Mouse (Mus musculus) small intestine, adult 2 months (tissue): ENCODE measurements at regions not wholly inside any gene's neighbourhood (a gene's known extent, or its start where the extent isn't known, plus 50 kb on each side); places are given as distances from the start of the nearest gene placed in this dataset.
A peak's percentile ranks its signal among the peaks of the same experiment; 100 is the strongest.

Experiments
- H3K27ac ChIP-seq: fragments of 200-500 bp; 2 replicates; pipeline ENCODE4 v1.5.1; 2012; ENCODE audit warnings: low read depth, low read length, control low read depth, inconsistent platforms; ENCODE audit not compliant: insufficient read depth
- H3K27me3 ChIP-seq: fragments of 200-500 bp; 2 replicates; pipeline ENCODE4 v1.6.1; 2012; ENCODE audit warnings: mild to moderate bottlenecking, moderate library complexity, low read length, inconsistent platforms; ENCODE audit not compliant: control insufficient read depth, insufficient read depth
- H3K36me3 ChIP-seq: fragments of 200-500 bp; 2 replicates; pipeline ENCODE4 v1.6.1; 2012; ENCODE audit warnings: mild to moderate bottlenecking, low read length, control low read depth, inconsistent platforms; ENCODE audit not compliant: control insufficient read depth, insufficient read depth
- H3K4me1 ChIP-seq: fragments of 200-500 bp; 2 replicates; pipeline ENCODE4 v1.6.1; 2012; ENCODE audit warnings: low read length, inconsistent platforms, mixed read lengths; ENCODE audit not compliant: control insufficient read depth, insufficient read depth, insufficient read length
- H3K4me3 ChIP-seq: fragments of 200-500 bp; 2 replicates; pipeline ENCODE4 v1.5.1; 2012; ENCODE audit warnings: low read depth, mild to moderate bottlenecking, control low read depth, inconsistent platforms, low read length, moderate library complexity
- CTCF ChIP-seq: fragments of 200-500 bp; IDR thresholded peaks from 2 replicates; pipeline ENCODE4 v1.5.1; 2012; ENCODE audit warnings: low read depth, mild to moderate bottlenecking, control low read depth, inconsistent platforms, low read length, moderate library complexity, mixed read lengths; ENCODE audit not compliant: insufficient replicate concordance, insufficient read length; ENCODE audit errors: extremely low read depth
- POLR2A ChIP-seq: fragments of 200-500 bp; IDR thresholded peaks from 2 replicates; pipeline ENCODE4 v1.6.1; 2012; ENCODE audit warnings: low read depth, mild to moderate bottlenecking, control low read depth, inconsistent platforms, low read length, moderate library complexity
- WGBS: fragments of 180-500 bp; shearing (Covaris S2); methylation state at CpG from one replicate; pipeline ENCODE4 v1.1.7; 2018; 5-methylcytosine and 5-hydroxymethylcytosine counted together

DNA sequence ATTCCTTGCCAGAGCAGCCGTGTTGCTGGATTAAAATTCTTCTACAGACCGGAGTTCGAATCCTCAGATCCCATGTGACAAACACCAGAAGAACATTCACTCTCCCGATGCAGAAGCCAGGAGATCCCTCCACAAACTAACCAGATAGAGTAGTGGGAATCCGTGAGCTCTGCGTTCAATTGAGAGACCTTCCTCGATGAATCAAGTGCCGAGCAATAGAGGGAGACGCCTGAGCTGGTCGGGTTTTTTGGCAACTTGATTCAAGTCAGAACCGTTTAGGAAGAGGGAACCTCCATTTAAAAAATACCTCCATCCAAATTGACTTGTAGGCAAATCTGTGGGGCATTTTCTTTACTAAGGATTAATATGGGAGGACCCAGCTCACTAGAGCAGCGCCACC is 81.9 kb upstream of the Rpl38 start:
- Histone ChIP-seq H3K36me3 (no peaks in the 10 kb centered on the region), H3K4me3 (no peak overlapping the region), H3K27ac (no peak overlapping the region), H3K27me3 (no peaks in the 10 kb centered on the region), H3K4me1 (no peaks in the 10 kb centered on the region)
- TF ChIP-seq POLR2A (no peak), CTCF (no peak)
- 86% methylated on average over 12 of the region's 12 CpGs for WGBS

DNA sequence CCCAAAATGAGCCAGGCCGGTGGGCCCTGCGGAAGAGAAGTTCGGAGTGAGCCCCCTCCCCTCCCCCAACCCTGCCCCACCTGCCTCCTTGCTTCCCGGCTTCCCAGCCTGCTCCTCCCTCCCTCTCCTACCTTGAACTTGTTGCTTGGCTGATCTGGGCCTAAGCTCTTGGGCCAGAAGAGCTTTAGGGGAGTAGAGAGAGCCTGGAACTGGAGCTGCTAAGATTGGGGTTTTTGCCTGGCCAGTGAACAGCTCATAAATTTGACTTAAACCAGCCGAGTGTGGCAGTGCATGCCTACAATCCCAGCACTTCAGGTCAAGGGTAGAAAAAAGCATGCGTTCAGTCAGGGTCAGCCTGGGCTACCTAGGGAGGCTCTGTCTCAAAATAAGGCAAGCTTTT is 83.5 kb upstream of the Rpl38 start:
- Histone ChIP-seq H3K27me3 (no peaks in the 10 kb centered on the region), H3K36me3 (no peaks in the 10 kb centered on the region), H3K4me1 (no peaks in the 10 kb centered on the region), H3K27ac (no peak overlapping the region), H3K4me3 (no peak overlapping the region)
- TF ChIP-seq CTCF (no peak), POLR2A (no peak)
- 60% methylated on average over 6 of the region's 6 CpGs for WGBS

DNA sequence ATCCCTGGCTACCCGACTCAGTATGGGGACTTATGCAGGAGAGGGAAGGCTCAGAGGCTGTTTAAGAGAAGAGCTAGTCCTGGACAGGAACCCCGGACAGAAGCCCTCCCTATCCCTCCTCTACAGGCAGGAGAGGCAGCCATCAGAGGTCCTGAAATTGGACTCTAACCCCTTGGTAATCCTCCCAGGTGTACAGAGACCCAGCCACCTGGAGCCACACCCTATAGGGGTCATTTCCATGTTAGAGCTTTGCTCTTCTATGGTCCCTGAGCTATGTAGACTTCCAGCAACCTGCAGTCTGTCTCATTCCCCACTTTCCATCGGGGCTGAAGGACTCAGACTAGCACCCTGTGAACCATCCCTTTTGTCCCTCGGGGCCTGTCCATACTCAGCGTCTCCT is 84.2 kb upstream of the Rpl38 start:
- Histone ChIP-seq H3K4me1 (no peaks in the 10 kb centered on the region), H3K27me3 (no peaks in the 10 kb centered on the region), H3K4me3 (no peak overlapping the region), H3K36me3 (no peaks in the 10 kb centered on the region), H3K27ac (no peak overlapping the region)
- WGBS, result 50% methylated on average over 5 of the region's 5 CpGs
- TF ChIP-seq POLR2A (no peak), CTCF (no peak)

DNA sequence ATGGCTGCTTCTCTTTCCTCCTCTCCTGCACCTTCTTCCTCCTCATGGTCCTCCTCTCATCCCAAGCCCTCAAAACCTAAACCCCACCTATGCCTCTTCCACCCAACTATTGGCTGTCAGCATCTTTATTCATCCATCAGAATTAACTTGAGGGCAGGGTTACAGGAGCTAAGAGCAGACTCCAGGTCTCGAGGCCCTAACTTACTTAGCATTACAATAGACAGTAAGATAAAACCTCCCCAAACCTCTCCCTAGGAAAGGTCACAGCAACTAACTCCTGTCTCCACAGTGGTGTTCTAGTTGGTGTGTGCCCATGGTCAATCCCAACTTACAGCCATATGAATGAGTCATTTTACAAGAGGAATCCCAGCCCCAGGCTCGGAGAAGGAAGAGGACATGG is 88.3 kb upstream of the Rpl38 start:
- TF ChIP-seq POLR2A (no peak), CTCF (no peak)
- H3K36me3 ChIP-seq, result no peaks in the 10 kb centered on the region
- H3K4me1 ChIP-seq, result no peaks in the 10 kb centered on the region
- H3K4me3 ChIP-seq, result no peak overlapping the region
- 72% methylated on average over 2 of the region's 2 CpGs for WGBS
- no peaks in the 10 kb centered on the region for H3K27me3 ChIP-seq
- H3K27ac ChIP-seq, result no peak overlapping the region

DNA sequence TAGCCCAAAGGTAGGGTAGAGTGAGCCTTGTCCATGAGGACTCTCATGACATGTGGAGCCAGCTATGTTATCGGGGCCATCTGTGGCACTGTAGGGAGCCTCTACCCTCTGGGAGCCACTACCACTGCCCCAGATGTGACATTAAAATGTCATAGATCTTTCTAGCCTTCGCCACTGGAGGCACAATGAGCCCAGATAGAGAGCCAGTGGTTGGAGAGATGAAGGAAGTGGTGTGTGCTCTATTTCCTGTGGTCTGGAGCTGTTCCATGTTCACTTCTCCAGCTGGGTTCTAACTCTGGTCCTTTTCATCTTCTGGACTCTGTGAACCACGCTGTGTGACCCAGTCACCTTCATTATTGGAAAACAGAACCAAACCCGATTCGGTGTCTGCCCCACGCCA is 89.8 kb upstream of the Rpl38 start:
- no peaks in the 10 kb centered on the region for H3K27me3 ChIP-seq
- H3K4me3 ChIP-seq, result no peak overlapping the region
- 85% methylated on average over 6 of the region's 6 CpGs for WGBS
- no peaks in the 10 kb centered on the region for H3K4me1 ChIP-seq
- H3K36me3 ChIP-seq, result no peaks in the 10 kb centered on the region
- TF ChIP-seq CTCF (no peak), POLR2A (no peak)
- H3K27ac ChIP-seq, result no peak overlapping the region

DNA sequence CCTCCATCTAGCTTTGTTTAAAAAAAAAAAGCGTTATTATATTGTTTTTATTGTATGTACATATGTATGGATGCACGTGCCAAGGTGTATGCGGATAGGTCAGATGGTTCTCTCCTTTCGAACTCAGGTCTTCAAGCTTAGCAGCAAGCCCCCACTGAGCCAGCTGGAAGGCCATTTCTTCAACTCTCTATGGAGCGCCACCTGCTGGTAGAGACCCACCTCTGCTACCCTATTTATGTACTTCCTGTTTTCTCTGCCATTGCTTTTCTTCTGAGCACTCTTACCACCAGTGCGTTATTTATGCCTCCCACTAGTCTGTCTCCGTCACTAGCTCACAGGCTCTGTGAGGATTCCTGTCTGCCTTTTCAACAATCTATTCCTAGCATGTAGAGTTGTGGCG is 91.5 kb upstream of the Rpl38 start:
- WGBS, result 82% methylated on average over 8 of the region's 8 CpGs
- Histone ChIP-seq H3K4me1 (no peaks in the 10 kb centered on the region), H3K4me3 (no peak overlapping the region), H3K36me3 (no peaks in the 10 kb centered on the region), H3K27me3 (no peaks in the 10 kb centered on the region), H3K27ac (no peak overlapping the region)
- no peak for TF ChIP-seq POLR2A
- TF ChIP-seq CTCF, result peak; percentile 44; the same call in 1 of the 2 replicates

DNA sequence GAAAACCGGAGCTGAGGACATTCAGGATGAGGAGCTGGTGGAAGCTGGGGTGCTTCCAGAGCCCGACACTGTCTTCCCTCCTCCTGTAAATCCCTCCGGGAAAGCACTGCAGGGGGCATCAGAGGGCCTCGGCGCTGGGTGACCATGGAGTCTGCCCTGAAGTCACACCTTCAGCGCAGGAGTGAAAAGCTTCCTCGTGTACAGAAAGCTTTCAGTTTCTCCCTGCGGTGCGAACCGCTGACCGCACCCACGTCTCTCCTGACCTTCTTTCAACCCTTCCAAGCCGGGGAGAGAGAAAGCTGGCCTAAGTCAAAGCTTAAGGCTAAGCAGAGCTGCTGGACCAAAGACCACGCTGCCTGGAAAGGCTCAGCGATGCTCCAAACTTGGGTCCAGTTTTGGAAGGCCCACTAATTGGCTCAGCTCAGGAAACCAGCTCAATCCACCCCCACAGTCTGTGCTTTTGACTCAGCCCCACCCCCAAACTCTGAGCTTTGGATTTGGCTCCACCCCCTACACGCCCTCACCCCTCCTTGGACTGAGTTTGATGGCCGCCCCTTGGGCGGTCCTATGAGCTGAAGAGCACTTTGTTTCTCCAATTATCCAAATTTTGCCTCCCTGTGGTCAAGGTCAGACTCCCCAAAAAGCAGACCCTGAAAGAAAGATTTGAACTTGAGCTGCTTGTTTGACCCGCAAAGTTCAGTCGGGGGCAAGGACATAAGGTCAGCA is 97.0 kb upstream of the Rpl38 start:
- H3K36me3 ChIP-seq, result no peaks in the 10 kb centered on the region
- H3K27me3 ChIP-seq, result peaks cover 19% of the 10 kb centered on the region
- TF ChIP-seq CTCF, result no peak
- TF ChIP-seq POLR2A, result no peak
- H3K27ac ChIP-seq, result no peak overlapping the region
- no peaks in the 10 kb centered on the region; the same call in 1 of the 2 replicates for H3K4me1 ChIP-seq
- 21% methylated on average over 20 of the region's 20 CpGs for WGBS
- H3K4me3 ChIP-seq, result no peak overlapping the region
